Mouse (Mus musculus): ENCODE data around the gene Ndst2. TPM values are rescaled to one million over a fixed set of nuclear protein-coding genes. Genes with fewer than 3 reads are reported as not detected.

Gene Ndst2
- total RNA-seq, 1 experiment: 12.1 TPM

- Histone ChIP-seq H3K27ac (ENCODE audit: insufficient read depth, low read depth, low read length, poor library complexity, severe bottlenecking) (no peak overlapping the region; the same call in 1 of the 2 replicates), H3K9me3 (ENCODE audit: control insufficient read depth, insufficient read depth, low read depth, low read length) (no peaks in the 10 kb centered on the region), H3K4me3 (ENCODE audit: insufficient read depth in 1 of 2, low read depth in 1 of 2, low read length in 2 of 2, poor library complexity in 1 of 2, severe bottlenecking in 1 of 2) (no peak overlapping the region), H3K4me1 (ENCODE audit: control insufficient read depth in 2 of 2, insufficient read depth in 2 of 2, low read length in 2 of 2, poor library complexity in 1 of 2) (peaks cover 0 to under 1% of the 10 kb centered on the region in 2 experiments; a peak in 2 of 4 replicates), H3K36me3 (ENCODE audit: control insufficient read depth, insufficient read depth, low read length, poor library complexity, severe bottlenecking) (peaks cover 30% of the 10 kb centered on the region; the same call in 1 of the 2 replicates), H3K9ac (ENCODE audit: insufficient read depth, low read depth, low read length, poor library complexity, severe bottlenecking) (no peak overlapping the region)
- in situ Hi-C loops (cut with MboI; ENCODE audit: low sequenced_read_pairs in 2 of 2, unreplicated experiment in 2 of 2): no loop called here
- no peak for DNase-seq (ENCODE audit: low read depth, low spot score)
- no peak for TF ChIP-seq CHD2 (IDR thresholded peaks at IDR 0.05; ENCODE audit: low read depth, low read length)
- TF ChIP-seq ZNF384 (IDR thresholded peaks at IDR 0.05; ENCODE audit: low read depth, low read length): no peak
- TF ChIP-seq MAFK (IDR thresholded peaks at IDR 0.05; ENCODE audit: insufficient read depth, low read depth, low read length): no peak
- no peak for TF ChIP-seq HCFC1 (IDR thresholded peaks at IDR 0.05; ENCODE audit: borderline replicate concordance, insufficient read depth, low read length)
- no peak for TF ChIP-seq ZC3H11A (IDR thresholded peaks at IDR 0.05; ENCODE audit: borderline replicate concordance, low read depth, low read length)
These were observed 6.9 kb upstream of the Ndst2 start for GRCm38 (mm10) chr14:20741301-20741700.

DNA sequence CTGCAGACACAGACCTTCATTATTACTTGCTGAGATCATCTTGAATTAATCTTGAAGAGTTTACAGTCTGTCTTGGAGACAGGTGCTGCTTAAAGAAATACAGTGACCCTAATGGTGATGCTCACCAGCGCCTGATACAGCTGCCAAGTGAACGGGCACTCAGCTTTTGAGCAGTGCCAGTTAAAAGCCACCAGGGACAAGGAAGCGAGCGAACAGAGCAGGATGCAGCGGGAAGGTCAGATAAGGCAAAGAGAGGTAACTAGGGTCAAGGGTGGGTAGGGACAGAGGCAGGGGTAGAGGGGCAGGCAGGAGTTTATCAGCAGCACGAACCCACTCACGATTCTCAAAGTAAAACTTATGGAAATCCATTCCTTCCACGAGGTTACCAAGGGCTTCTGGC lies 4.1 kb upstream of the Ndst2 start:
- H3K9ac ChIP-seq (ENCODE audit: insufficient read depth, low read depth, low read length, poor library complexity, severe bottlenecking): no peak overlapping the region
- no peak overlapping the region for H3K4me3 ChIP-seq (ENCODE audit: insufficient read depth in 1 of 2, low read depth in 1 of 2, low read length in 2 of 2, poor library complexity in 1 of 2, severe bottlenecking in 1 of 2)
- no peak for TF ChIP-seq ZC3H11A (IDR thresholded peaks at IDR 0.05; ENCODE audit: borderline replicate concordance, low read depth, low read length)
- no peak for TF ChIP-seq MAFK (IDR thresholded peaks at IDR 0.05; ENCODE audit: insufficient read depth, low read depth, low read length)
- TF ChIP-seq CHD2 (IDR thresholded peaks at IDR 0.05; ENCODE audit: low read depth, low read length): no peak
- no peak for TF ChIP-seq HCFC1 (IDR thresholded peaks at IDR 0.05; ENCODE audit: borderline replicate concordance, insufficient read depth, low read length)
- no peak for TF ChIP-seq ZNF384 (IDR thresholded peaks at IDR 0.05; ENCODE audit: low read depth, low read length)
- no peaks in the 10 kb centered on the region for H3K9me3 ChIP-seq (ENCODE audit: control insufficient read depth, insufficient read depth, low read depth, low read length)
- peaks cover 36% of the 10 kb centered on the region for H3K36me3 ChIP-seq (ENCODE audit: control insufficient read depth, insufficient read depth, low read length, poor library complexity, severe bottlenecking)
- in situ Hi-C loops (cut with MboI; ENCODE audit: low sequenced_read_pairs in 2 of 2, unreplicated experiment in 2 of 2): no loop called here
- no peak overlapping the region for H3K27ac ChIP-seq (ENCODE audit: insufficient read depth, low read depth, low read length, poor library complexity, severe bottlenecking)
- DNase-seq (ENCODE audit: low read depth, low spot score): no peak
- H3K4me1 ChIP-seq (ENCODE audit: control insufficient read depth in 2 of 2, insufficient read depth in 2 of 2, low read length in 2 of 2, poor library complexity in 1 of 2): peaks cover 0 to 5% of the 10 kb centered on the region in 2 experiments; a peak in 2 of 4 replicates

DNA sequence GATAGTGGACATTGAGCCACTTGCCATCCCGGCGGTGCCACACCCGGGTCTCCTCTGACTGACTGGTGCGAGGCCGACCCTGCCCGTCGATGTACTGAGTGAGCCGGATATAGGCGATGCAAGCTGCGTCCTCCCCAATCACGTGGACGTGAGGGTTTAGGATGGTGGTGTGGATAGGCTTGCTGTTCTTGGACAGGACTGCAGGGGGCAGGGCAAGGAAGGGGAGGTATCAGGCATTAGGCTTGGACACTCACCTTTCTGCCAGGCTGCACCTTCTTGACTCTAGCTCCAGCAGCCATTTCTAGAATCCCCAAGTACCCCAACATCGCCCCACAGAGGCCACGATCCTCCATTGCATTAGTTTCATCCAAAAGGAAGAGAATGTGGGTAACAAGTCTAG lies 2.9 kb upstream of the Ndst2 start:
- TF ChIP-seq CHD2 (IDR thresholded peaks at IDR 0.05; ENCODE audit: low read depth, low read length) (no peak), ZNF384 (IDR thresholded peaks at IDR 0.05; ENCODE audit: low read depth, low read length) (no peak), MAFK (IDR thresholded peaks at IDR 0.05; ENCODE audit: insufficient read depth, low read depth, low read length) (0 out of 2 replicates have a peak, but pooled peaks have one; percentile 9), HCFC1 (IDR thresholded peaks at IDR 0.05; ENCODE audit: borderline replicate concordance, insufficient read depth, low read length) (no peak), ZC3H11A (IDR thresholded peaks at IDR 0.05; ENCODE audit: borderline replicate concordance, low read depth, low read length) (no peak)
- DNase-seq (ENCODE audit: low read depth, low spot score): peak; percentile 92
- H3K9me3 ChIP-seq (ENCODE audit: control insufficient read depth, insufficient read depth, low read depth, low read length): no peaks in the 10 kb centered on the region
- peaks cover 0 to 5% of the 10 kb centered on the region in 2 experiments; a peak in 2 of 4 replicates for H3K4me1 ChIP-seq (ENCODE audit: control insufficient read depth in 2 of 2, insufficient read depth in 2 of 2, low read length in 2 of 2, poor library complexity in 1 of 2)
- H3K27ac ChIP-seq (ENCODE audit: insufficient read depth, low read depth, low read length, poor library complexity, severe bottlenecking): no peak overlapping the region
- H3K9ac ChIP-seq (ENCODE audit: insufficient read depth, low read depth, low read length, poor library complexity, severe bottlenecking): peak overlapping the region; percentile 61
- in situ Hi-C loops (cut with MboI; ENCODE audit: low sequenced_read_pairs in 2 of 2, unreplicated experiment in 2 of 2): no loop called here
- H3K36me3 ChIP-seq (ENCODE audit: control insufficient read depth, insufficient read depth, low read length, poor library complexity, severe bottlenecking): peaks cover 34% of the 10 kb centered on the region
- H3K4me3 ChIP-seq (ENCODE audit: insufficient read depth in 1 of 2, low read depth in 1 of 2, low read length in 2 of 2, poor library complexity in 1 of 2, severe bottlenecking in 1 of 2): peak overlapping the region; percentile 29 to 48; a peak in 2 of 4 replicates

DNA sequence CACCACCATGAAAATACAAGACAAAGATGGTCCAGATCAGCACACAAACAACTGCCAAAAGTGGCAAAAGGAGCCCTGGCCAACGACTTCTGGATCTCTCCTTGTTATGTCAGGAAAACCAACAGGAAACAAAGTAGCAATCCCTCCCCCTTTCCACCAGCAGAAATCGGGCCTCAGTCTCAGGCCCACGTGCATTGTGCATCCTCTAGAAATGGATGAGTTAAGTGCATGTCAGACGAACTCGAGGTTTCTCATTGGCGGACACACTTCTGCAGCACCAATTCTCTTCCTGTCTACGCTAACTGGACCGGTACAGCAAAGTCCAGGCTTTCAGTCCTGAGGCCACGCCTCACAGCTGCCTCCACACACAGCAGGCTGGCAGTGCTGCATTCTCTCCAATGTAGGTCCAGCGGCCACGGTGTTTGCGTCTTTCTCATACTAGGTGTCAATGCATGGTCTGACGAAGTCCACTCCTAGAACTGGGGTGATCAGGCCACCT lies 1.6 kb upstream of the Ndst2 start:
- in situ Hi-C loops (cut with MboI; ENCODE audit: low sequenced_read_pairs in 2 of 2, unreplicated experiment in 2 of 2): no loop called here
- Histone ChIP-seq H3K4me1 (ENCODE audit: control insufficient read depth in 2 of 2, insufficient read depth in 2 of 2, low read length in 2 of 2, poor library complexity in 1 of 2) (peaks cover 0 to 5% of the 10 kb centered on the region in 2 experiments; a peak in 2 of 4 replicates), H3K4me3 (ENCODE audit: insufficient read depth in 1 of 2, low read depth in 1 of 2, low read length in 2 of 2, poor library complexity in 1 of 2, severe bottlenecking in 1 of 2) (no peak overlapping the region), H3K27ac (ENCODE audit: insufficient read depth, low read depth, low read length, poor library complexity, severe bottlenecking) (no peak overlapping the region), H3K9ac (ENCODE audit: insufficient read depth, low read depth, low read length, poor library complexity, severe bottlenecking) (no peak overlapping the region), H3K9me3 (ENCODE audit: control insufficient read depth, insufficient read depth, low read depth, low read length) (no peaks in the 10 kb centered on the region), H3K36me3 (ENCODE audit: control insufficient read depth, insufficient read depth, low read length, poor library complexity, severe bottlenecking) (peaks cover 26% of the 10 kb centered on the region)
- TF ChIP-seq MAFK (IDR thresholded peaks at IDR 0.05; ENCODE audit: insufficient read depth, low read depth, low read length) (no peak), ZC3H11A (IDR thresholded peaks at IDR 0.05; ENCODE audit: borderline replicate concordance, low read depth, low read length) (no peak), ZNF384 (IDR thresholded peaks at IDR 0.05; ENCODE audit: low read depth, low read length) (no peak), CHD2 (IDR thresholded peaks at IDR 0.05; ENCODE audit: low read depth, low read length) (no peak), HCFC1 (IDR thresholded peaks at IDR 0.05; ENCODE audit: borderline replicate concordance, insufficient read depth, low read length) (no peak)
- no peak for DNase-seq (ENCODE audit: low read depth, low spot score)
